Mouse (Mus musculus) heart, embryonic 16.5 days (tissue): ENCODE measurements around the gene Arid3b. TPM values are rescaled to one million over a fixed set of nuclear protein-coding genes. Genes with fewer than 3 reads are reported as not detected.

Experiments used
- ATAC-seq: fragments of 200-750 bp; cut with Nextera tagmentation; replicated peaks from 2 replicates; pipeline ENCODE4 v1.8.0; 2017; ENCODE audit warnings: moderate number of reproducible peaks; ENCODE audit not compliant: insufficient read depth, low FRiP score; ENCODE audit errors: extremely low read depth
- H3K27ac ChIP-seq: fragments of 300-500 bp; sonication (generic); 2 replicates; pipeline ENCODE4 v1.5.1; 2014; ENCODE audit warnings: mild to moderate bottlenecking, low read length, control low read depth, moderate library complexity
- H3K27me3 ChIP-seq: fragments of 300-500 bp; sonication (generic); 2 replicates; pipeline ENCODE4 v1.6.1; 2014; ENCODE audit warnings: low read length, mixed read lengths; ENCODE audit not compliant: control insufficient read depth, insufficient read depth
- H3K36me3 ChIP-seq: fragments of 300-500 bp; sonication (generic); 2 replicates; pipeline ENCODE4 v1.6.1; 2014; ENCODE audit not compliant: control insufficient read depth, insufficient read depth
- H3K4me1 ChIP-seq: fragments of 300-500 bp; sonication (generic); 2 replicates; pipeline ENCODE4 v1.6.1; 2014; ENCODE audit warnings: low read length, mixed read lengths; ENCODE audit not compliant: control insufficient read depth, insufficient read depth
- H3K4me2 ChIP-seq: fragments of 300-500 bp; sonication (generic); 2 replicates; pipeline ENCODE4 v1.6.1; 2014; ENCODE audit warnings: low read depth, mild to moderate bottlenecking, control low read depth, low read length
- H3K4me3 ChIP-seq: fragments of 300-500 bp; sonication (generic); 2 replicates; pipeline ENCODE4 v1.5.1; 2014; ENCODE audit warnings: mild to moderate bottlenecking, control low read depth, low read length
- H3K9ac ChIP-seq: fragments of 300-500 bp; sonication (generic); 2 replicates; pipeline ENCODE4 v1.6.1; 2014; ENCODE audit warnings: low read length, control low read depth
- H3K9me3 ChIP-seq: fragments of 300-500 bp; sonication (generic); replicated peaks from 2 replicates; pipeline ENCODE4 v1.6.1; 2016; ENCODE audit warnings: low read length; ENCODE audit not compliant: control insufficient read depth
- WGBS: fragments of 180-500 bp; shearing (Covaris S2); extraction: QIAGEN DNeasy Blood & Tissue Kit; methylation state at CpG from one replicate; pipeline ENCODE4 v1.1.7; 2014; 5-methylcytosine and 5-hydroxymethylcytosine counted together
- polyA plus RNA-seq: library from polyadenylated mRNA; unstranded; fragments of >200 nt; fragmentation: Nextera tagmentation; extraction: Ambion mirVana; gene quantifications from 2 replicates; pipeline ENCODE4 v1.2.1, GENCODE M21; 2015

Arid3b gene
- polyA plus RNA-seq, 1 experiment from 2014 or later: 8.8 TPM

- Histone ChIP-seq H3K4me2 (peak overlapping the region; percentile 94), H3K4me3 (no peak overlapping the region), H3K4me1 (peaks cover 45% of the 10 kb centered on the region), H3K27ac (no peak overlapping the region), H3K27me3 (peaks cover 2% of the 10 kb centered on the region; the same call in 1 of the 2 replicates), H3K36me3 (peaks cover 3% of the 10 kb centered on the region; the same call in 1 of the 2 replicates), H3K9ac (no peak overlapping the region), H3K9me3 (no peaks in the 10 kb centered on the region)
- WGBS: 45% methylated on average over 11 of the region's 11 CpGs
- ATAC-seq: no peak
Measured at GRCm38 (mm10) chr9:57834629-57835417, 1.8 kb downstream of the Arid3b start.

- ATAC-seq: no peak
- no peak overlapping the region for H3K27ac ChIP-seq
- H3K9me3 ChIP-seq: no peaks in the 10 kb centered on the region
- H3K4me1 ChIP-seq: peaks cover 43% of the 10 kb centered on the region
- peaks cover 2% of the 10 kb centered on the region; the same call in 1 of the 2 replicates for H3K27me3 ChIP-seq
- no peak overlapping the region for H3K4me3 ChIP-seq
- H3K9ac ChIP-seq: no peak overlapping the region
- H3K4me2 ChIP-seq: no peak overlapping the region
- 68% methylated on average over 9 of the region's 9 CpGs for WGBS
- peaks cover 3% of the 10 kb centered on the region; the same call in 1 of the 2 replicates for H3K36me3 ChIP-seq
Measured at GRCm38 (mm10) chr9:57833762-57834471, 2.7 kb downstream of the Arid3b start.

GRCm38 (mm10) chr9:57831267-57832082 is 5.1 kb downstream of the Arid3b start:
- peaks cover 44% of the 10 kb centered on the region for H3K4me1 ChIP-seq
- peaks cover 3% of the 10 kb centered on the region; the same call in 1 of the 2 replicates for H3K36me3 ChIP-seq
- H3K9ac ChIP-seq: peak overlapping the region; percentile 42; the same call in 1 of the 2 replicates
- ATAC-seq: peak; percentile 96
- peaks cover 2% of the 10 kb centered on the region; the same call in 1 of the 2 replicates for H3K27me3 ChIP-seq
- H3K27ac ChIP-seq: peak overlapping the region; percentile 87
- WGBS: 2% methylated on average over 24 of the region's 24 CpGs
- peak overlapping the region; percentile 73 for H3K4me2 ChIP-seq
- H3K4me3 ChIP-seq: peak overlapping the region; percentile 43
- H3K9me3 ChIP-seq: no peaks in the 10 kb centered on the region

- Histone ChIP-seq H3K27me3 (peaks cover 2% of the 10 kb centered on the region; the same call in 1 of the 2 replicates), H3K36me3 (peaks cover 3% of the 10 kb centered on the region; the same call in 1 of the 2 replicates), H3K9ac (0 out of 2 replicates have a peak overlapping the region, but pooled peaks have one; percentile 21), H3K9me3 (no peaks in the 10 kb centered on the region), H3K4me3 (no peak overlapping the region), H3K27ac (no peak overlapping the region), H3K4me2 (peak overlapping the region; percentile 73; the same call in 1 of the 2 replicates), H3K4me1 (peaks cover 44% of the 10 kb centered on the region)
- 78% methylated on average over 6 of the region's 6 CpGs for WGBS
- ATAC-seq: no peak
Measured at GRCm38 (mm10) chr9:57829812-57830557, 6.6 kb downstream of the Arid3b start.

GRCm38 (mm10) chr9:57823397-57823796 is 13.2 kb downstream of the Arid3b start:
- ATAC-seq: no peak
- 100% methylated on average over 1 of the region's 1 CpGs for WGBS
- H3K4me2 ChIP-seq: no peak overlapping the region
- H3K27me3 ChIP-seq: no peaks in the 10 kb centered on the region
- H3K27ac ChIP-seq: no peak overlapping the region
- H3K9me3 ChIP-seq: no peaks in the 10 kb centered on the region
- H3K9ac ChIP-seq: no peak overlapping the region
- H3K4me3 ChIP-seq: no peak overlapping the region
- peaks cover 10% of the 10 kb centered on the region for H3K4me1 ChIP-seq
- H3K36me3 ChIP-seq: no peaks in the 10 kb centered on the region

- no peak overlapping the region for H3K9ac ChIP-seq
- no peaks in the 10 kb centered on the region for H3K36me3 ChIP-seq
- WGBS: 57% methylated on average over 13 of the region's 13 CpGs
- H3K27ac ChIP-seq: no peak overlapping the region
- no peak overlapping the region for H3K4me2 ChIP-seq
- H3K9me3 ChIP-seq: no peaks in the 10 kb centered on the region
- H3K27me3 ChIP-seq: no peaks in the 10 kb centered on the region
- peaks cover 15% of the 10 kb centered on the region for H3K4me1 ChIP-seq
- H3K4me3 ChIP-seq: no peak overlapping the region
- ATAC-seq: no peak
Measured at GRCm38 (mm10) chr9:57822812-57823211, 13.8 kb downstream of the Arid3b start.

GRCm38 (mm10) chr9:57820186-57821080 is 16.2 kb downstream of the Arid3b start:
- H3K36me3 ChIP-seq: no peaks in the 10 kb centered on the region
- H3K4me1 ChIP-seq: peaks cover 32% of the 10 kb centered on the region
- H3K4me2 ChIP-seq: no peak overlapping the region
- H3K9me3 ChIP-seq: no peaks in the 10 kb centered on the region
- no peak for ATAC-seq
- H3K9ac ChIP-seq: no peak overlapping the region
- H3K27me3 ChIP-seq: no peaks in the 10 kb centered on the region
- 43% methylated on average over 16 of the region's 16 CpGs for WGBS
- no peak overlapping the region for H3K4me3 ChIP-seq
- no peak overlapping the region for H3K27ac ChIP-seq
